Mouse (Mus musculus): ENCODE data around the gene U2af1l4.

The U2af1l4 gene

DNA sequence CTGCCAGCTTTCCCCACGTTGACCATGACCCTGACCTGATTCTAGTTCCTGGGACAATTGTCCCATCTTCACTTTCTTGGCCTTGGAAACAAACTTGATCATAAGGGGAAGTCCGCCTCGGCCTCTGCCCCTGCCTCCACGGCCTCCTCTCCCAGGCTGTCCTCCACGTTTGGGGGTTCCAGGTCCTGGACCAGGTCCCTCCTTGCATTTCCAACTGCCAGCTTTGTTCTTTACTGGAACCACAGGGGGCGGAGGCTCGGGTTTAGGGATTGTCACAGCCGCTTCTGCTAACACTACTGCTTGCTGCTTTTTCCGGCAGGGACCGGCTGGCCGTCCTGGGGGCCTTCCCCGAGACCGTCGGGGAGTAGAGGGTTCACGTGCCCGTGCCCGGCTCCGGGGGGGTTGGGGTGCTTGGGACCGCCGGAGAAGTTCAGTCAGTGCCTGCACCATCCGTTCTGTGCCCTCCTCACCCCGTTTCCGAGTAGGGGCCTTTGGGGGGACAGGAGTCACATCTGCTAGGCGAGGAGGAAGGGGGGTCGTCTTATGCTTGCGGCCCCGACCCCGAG is 23.4 kb downstream of the U2af1l4 start:
- DNase-seq (ENCODE audit: low spot score), result no peak

DNA sequence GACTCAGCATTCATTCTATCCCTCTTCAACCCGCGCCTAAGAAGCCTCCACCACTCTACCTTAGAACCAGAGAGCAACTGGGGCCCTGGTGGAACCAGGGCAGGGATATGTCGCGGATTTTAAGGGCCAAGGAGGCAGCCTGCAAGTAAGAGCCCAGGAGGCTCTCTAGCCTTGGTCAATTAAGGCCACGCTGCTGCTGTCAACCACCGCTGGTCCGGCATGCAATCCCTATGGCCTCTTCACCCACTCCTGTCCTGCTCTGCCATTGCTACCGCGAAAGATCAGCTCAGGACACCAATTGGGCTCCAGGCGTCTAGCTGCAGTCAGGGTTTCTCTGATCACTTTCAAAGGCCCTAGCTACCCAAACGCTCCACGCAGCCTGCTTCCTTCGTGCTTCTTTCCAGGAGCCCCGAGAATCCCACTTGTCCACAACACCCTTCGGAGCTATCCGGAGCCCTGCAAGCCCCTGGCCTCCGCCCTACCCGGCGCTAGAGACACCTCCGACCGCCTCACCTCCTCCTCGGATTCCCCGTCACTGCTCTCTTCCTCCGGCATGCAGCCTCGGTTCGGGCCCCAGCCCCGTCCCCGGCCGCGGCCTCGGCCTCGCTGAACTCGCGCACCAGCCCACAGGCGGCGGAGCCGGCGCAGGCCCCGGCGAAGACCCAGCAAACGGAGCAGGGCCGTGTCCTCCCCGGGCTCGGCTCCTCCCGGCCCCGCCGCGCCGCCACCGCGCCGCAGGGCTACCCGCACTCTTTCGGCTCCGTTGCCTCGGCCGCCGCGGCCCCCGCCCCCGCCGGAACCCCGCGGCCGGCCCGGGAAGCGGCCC is 25.0 kb downstream of the U2af1l4 start:
- peak; percentile 43 for DNase-seq (ENCODE audit: low spot score)

DNA sequence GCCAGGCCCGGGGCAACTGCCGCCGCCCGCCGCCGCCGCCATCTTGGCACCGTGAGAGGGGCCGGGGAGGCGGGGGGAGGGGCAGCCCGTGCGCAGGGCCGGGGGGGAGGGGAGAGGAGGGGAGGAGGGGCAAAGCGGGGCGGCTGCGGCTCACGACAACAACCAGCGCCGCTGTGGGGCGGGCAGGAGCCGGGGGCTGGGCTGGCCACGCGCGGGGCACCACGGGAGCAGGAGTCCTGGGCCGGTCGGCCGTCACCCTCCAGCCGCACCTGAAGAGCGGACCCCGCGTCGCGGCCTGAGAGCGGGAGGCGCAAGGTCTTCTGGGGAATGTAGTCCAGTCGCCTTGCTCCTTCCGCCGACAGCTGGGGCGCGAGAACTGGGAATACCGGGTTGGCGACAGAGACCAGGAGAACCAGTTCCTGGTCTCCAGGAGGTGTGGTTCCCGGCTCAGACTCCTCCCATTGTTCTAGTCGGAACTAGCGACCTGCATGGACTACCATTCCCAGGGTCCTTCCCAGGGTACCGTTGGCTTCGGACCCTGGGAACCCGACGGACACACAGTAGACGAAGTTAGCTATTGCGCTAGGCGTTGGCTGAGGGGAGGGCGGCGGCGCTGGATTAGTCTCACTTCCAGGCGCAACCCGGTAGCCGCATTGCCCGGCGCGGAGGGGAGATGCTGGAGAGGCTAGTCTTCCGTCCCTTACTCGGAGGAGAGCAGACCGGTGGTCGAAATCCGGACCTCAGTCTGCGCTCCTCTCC is 25.8 kb downstream of the U2af1l4 start, which contains the start of gene Kmt2b:
Kmt2b (minus strand) TSS at position 51 of the 759 bp plus-strand sequence.
- DNase-seq (ENCODE audit: low spot score), result peak; percentile 97

DNA sequence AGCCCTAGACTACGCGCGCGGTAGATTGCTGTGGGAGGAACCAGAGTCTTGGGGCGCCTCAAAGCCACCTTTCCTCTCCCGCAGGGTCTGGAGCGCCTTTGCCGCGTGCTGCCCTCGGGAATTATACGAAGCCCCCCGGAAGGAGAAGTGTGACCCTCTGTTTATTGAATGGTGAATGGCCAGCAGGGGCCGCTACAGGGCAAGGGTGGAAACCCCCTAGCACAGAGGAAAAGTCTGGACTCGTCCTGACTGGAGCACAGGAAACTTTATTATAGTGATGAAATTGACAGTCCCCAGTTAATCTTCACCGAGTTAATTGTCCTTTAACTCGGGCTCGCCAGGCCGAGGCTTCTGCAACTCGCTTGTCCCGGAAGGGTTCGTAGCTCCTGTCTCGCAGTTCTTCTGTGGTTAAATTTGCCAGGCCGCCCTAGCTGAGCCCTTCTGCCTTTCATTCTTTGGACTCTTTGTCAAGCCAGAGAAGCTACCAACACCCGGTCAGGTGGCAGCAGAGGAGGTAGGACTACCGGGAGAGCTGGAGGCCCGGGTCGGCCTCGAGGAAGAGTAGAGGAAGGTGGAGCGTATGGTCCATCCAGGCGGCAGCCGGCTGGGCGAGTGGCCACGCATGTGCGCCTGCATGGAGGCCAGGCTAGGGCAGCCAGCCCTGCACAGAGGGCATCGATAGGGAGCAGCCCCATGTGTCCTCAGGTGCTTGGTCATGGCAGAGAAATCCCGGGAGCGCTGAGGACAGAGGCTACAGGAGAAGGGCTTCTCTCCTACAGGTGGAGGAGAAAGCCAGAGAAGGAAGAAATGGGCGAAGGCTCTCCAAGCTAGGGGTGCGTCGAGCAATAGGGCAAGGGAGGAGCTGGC is 26.6 kb downstream of the U2af1l4 start:
- peak; percentile 96 for DNase-seq (ENCODE audit: low spot score)

DNA sequence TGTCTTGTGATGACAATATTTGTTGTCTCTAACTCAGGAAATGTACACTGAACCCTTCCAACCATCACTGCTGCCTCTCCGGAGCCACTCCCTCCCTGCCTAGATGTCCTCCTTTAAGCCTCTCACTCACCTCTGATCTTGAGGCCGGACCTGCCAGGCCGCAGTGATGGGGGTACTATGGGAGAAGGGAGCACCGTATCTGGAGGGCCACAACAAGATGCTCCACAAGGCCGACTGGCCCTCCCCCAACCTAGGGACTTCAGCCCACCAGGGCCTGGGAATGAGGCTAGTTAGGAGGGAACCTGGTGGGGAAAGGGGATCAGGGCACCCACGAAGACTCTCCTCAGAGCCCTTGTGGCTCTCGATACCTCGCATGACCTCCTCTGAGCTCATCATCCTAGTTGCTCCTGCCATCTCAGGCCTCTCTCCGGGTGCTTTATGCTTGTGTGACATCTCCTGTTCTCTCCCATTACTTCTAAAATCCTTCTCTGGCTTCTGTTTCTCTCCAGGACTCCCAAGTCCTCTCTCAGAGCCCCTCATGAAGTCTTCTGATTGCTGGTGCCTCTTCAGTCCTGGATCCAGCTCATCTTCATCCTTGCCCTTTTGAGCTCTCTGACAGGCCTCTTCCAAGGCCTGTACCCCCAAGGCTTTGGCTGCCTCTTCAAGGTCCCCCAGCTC is 28.0 kb downstream of the U2af1l4 start:
- no peak for DNase-seq (ENCODE audit: low spot score)

DNA sequence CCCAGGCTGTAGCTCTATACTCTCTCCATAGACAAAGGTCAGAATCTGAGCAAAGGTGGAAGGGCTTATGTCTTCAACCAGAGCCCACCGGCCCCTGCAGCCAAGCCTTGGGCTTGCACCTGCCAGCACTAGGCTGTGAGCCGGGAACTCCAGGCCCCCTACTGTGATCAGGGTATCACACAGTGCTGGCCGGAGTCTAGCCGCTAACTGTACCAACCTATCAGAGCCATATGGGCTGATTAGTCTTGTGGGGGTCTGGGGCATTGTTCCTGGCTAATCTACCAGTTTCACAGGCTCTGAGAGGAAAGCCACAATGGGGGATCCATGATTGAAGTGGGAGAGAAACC is 28.5 kb downstream of the U2af1l4 start:
- DNase-seq (ENCODE audit: low spot score), result peak; percentile 41

DNA sequence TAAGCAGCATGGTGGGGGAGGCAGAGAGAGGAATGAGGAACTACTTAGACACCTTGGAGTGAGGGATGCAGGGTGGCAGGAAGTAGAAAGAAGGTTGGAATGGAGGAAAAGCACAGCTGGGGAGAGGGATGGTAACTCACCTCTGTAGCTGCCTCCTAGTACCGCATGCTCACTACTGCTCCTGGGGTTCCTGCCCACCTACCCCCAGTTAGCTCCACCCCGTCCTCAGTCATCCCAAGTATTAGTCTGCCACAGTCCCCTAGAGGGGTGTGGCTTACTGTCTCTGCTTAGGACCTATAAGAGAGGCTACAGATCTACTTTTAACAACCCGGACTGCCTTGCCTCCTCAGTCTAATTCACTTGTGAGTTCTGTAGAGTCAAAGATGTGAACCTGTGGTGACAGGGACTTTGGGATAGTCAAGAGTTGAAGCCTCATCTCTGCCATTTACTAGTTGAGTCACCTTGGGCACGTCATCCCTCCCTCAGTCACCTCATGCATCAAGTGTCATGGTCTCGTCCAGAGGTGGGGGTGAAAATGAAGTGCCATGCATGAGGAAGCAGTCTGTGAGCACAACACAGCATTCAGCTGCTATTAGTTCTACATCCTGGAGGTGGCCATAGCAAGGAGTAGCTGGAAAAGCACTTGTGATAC is 29.8 kb downstream of the U2af1l4 start:
- no peak for DNase-seq (ENCODE audit: low spot score)

DNA sequence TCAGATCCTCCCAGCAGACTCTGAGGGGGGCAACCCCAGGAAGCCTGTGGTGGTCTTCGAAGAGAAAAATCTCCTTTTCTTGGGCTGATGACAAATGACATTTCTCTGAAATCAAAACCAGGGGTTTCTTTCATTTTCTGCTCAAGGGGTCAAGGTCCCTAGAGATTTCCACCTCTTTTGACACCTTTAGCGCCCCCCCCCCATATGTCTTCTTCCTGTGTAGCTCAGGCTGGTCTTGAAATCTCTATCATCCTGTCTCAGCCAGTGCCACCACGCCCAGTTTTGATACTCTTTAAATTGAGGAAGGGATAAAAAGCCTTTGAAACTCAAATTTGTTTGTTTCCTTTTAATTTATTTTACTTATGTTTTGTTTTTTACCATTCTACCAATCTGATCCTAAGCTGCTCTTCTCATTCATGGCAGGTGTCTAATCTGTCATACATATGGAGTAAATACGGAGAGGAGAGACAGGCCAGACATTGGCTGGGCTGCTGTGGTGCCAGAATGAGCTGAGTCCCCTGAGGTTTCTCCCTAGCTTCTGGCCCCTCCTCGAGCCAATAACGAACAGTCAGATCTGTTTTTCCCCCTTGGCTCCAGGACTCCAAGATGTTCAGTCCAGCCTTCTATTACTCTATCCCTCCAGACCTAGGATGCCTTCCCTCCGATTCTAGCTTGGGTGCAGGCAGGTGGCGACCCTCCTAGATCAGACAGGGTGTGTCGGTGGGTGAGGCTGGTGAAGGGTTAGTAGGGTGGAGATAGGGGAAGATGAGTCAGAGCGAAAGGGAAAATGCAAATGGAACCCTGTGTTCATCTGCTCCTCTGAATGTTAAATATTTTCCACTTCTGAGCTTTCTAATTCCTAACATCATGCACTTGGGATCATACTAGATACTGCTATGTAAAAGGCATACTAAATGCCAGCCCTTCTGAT is 30.7 kb downstream of the U2af1l4 start:
- no peak for DNase-seq (ENCODE audit: low spot score)

DNA sequence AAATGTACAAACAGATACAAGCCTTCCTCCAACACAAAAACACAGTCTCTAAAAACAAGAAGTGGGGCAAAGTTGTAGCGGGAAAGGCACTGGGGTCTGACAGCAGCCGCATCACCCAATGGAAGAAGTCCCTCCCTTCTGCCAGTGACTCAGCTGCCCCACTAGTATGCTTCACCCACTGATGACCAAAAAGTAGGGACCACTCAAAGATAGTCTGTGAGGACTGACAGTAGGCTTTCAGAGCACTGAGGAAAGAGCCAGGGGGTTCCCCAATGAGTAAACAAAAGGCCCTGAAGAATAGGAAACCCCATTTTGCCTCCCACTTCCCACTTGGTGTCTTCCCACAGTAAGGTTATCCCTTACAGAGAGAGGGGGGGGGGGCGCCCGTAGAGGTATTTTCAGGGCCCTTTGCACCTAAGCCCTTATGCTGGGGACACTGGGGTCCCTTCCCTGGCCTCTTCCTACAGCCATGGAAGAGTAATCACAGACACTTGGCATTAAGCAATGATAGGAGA is 31.5 kb downstream of the U2af1l4 start:
- DNase-seq (ENCODE audit: low spot score), result no peak

DNA sequence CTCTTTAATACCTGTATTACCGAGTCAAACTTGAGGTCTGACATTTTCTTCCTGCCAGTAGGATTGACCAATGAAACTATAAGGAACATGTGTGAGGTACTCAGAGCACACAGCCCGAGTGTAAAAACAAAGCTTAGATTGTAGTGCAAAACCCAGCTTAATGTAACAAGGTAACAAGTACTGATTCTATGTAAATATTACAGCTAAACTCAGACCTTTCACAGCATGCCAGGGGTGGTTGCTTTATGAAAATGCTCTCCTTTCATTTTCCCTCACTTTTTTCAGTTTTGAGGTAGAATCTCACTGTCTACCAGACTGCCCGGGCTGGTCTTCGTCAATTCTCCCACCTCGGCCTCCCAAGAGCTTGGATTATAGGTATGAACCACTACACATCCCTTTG is 33.0 kb downstream of the U2af1l4 start:
- no peak for DNase-seq (ENCODE audit: low spot score)

DNA sequence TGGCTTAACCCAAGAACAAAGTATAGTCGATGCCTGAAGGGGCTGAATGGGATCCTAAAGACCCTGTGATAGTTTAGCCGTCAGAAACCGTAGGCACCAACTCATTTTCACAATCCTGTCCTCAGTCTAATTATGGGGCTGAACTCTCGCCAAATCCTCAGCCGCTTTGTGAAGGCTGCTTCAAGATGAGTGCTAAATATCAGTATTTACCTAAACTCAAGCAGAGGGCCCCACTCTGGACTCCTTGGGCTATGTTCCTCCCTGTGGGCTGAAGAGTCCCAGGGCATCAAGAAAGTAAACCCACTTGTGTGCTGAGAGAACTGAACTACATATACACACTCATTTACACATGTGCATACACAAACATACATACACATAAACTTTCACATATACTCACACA is 33.7 kb downstream of the U2af1l4 start:
- DNase-seq (ENCODE audit: low spot score), result no peak

DNA sequence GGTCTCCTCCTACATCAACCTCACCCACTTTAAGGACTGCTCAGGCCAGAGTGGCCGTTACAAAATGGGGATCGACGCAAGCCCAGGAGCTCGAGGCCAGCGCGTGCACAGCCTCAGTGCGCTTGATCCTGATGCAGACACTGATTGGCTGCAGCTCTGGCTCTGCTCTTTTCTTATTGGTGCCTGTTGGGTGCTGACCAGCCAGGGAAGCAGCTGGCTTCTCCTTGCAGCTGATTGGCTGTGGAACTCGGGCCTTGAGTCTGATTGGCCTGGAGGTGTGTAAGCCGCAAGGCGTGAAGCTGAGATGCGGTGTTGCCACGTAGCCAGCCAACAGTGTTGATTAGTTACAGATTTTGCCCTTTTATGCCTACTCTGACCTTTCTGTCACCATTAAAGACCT is 35.7 kb downstream of the U2af1l4 start, which contains the start of gene Zbtb32:
Zbtb32 (minus strand) TSS at position 124 of the 400 bp plus-strand sequence.
- no peak for DNase-seq (ENCODE audit: low spot score)

DNA sequence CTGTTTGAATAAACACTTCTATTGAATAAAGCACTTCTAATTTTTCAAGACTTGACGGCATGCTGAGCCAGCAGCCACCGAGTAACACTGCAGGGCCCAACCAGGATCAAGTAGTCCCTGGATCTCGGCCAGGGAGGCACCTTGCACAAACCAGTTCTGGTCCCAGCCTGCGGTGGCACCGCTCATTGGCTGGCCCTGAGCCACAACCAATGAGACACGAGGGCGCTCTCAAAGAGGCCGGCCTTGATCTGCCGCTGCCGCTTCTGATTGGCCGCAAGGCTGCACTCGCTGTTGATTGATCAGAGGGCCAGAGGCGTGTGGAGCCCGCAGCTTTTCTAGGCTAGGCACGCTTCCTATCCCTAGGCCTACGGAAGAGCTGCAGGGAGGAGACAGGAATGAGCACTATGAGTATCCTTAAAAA is 36.8 kb downstream of the U2af1l4 start:
- peak; percentile 87 for DNase-seq (ENCODE audit: low spot score)

DNA sequence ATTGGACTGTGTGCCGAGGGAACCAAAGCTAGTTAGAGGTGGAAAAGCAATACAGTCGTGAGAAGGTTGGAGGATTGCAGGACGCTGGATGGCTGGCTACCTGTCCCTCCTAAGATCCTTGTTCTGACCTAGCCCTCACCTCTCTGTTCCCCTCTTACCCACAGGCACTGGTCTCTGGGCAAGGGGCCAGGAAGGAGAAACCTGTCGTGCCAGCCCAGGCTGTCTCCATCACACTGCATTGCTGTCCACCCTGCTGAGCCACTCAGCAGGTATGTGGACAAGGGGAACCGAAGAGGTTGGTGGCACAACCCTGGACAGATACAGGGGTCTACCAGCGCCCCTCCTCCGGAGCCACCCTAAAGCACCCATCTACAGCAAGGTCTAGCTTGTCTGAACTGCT is 37.5 kb downstream of the U2af1l4 start:
- no peak for DNase-seq (ENCODE audit: low spot score)

DNA sequence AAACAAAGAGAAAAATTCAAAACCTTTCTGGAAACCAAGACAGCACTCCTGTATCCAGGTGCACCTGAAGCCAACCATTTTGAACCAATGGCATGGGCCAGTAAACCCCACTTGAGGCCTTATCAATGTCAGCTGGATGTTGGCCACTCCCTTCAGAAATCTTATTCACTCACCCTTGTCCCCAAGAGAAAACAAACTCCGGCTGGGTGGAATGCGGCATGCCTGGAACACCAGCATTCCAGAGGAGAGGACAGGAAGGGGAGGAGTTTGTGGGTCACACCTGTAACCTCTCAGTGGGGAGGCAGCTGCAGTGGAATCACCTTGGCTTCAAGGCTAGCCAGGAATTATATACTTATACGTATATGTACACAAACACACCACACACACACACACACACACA is 39.5 kb downstream of the U2af1l4 start:
- no peak for DNase-seq (ENCODE audit: low spot score)

DNA sequence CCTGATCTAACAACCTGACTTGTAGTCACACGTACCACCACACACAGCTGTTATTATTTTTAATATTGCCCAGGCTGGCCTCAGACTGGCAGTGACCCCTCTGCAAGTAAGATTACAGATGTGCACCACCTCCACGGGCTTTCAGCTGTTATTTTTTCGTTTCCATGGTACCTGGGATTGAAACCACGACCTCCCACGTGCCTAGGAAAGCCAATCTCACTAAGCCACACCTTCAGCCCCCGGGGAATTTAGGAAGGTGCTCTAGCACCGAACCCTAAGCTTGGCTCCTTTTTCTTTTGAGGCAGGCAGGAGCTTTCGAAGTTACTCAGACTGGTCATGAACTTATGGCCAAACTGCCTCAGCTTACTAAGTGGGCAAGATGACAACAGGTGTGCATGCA is 41.3 kb downstream of the U2af1l4 start:
- no peak for DNase-seq (ENCODE audit: low spot score)

DNA sequence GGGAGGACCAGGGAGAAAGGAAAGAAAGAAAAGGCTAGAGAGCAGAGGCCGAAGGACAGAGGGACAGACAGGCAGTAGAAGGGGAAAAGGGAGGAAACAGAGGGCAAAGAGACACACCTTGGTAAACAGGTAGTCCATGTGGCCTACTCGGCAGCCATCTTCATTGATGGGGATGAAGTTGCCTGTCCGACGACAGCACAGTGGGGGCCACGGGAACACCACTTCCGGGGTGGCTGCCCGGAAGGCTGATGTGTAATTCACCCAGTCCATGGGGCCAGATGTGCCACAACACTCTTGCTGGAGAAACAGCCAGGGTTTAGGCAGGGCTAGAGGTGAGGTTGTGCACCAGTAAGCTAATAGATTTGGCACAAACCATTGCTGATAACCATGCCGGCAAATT is 41.8 kb downstream of the U2af1l4 start:
- no peak for DNase-seq (ENCODE audit: low spot score)

DNA sequence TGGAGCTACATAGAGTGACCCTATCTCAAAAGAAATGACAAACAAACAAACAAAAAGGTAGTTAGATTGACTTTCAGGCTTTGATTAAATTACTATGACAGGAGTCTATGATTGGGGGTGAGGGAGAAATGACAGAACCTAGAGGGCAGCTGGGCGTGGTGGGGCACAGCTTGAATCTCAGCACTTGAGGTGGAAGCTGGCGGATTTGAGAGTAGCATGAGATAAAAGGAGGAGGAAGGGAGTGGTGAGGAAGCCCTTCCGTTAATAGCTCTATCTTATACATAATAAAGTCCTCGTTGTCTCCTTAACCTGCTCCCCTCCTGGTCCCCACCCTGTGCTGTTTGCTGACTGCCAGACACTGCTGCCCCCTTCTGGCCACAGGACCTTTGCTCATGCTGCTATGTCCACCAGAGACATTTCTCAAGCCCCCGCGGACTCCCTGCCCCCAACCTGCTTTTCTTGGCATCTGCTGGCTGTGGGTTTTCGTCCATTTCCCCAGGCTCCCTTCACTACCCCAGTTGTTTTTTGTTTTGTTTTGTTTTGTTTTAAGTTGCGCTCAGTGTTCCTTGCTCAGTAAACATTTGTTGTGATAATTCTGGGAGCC is 44.7 kb downstream of the U2af1l4 start:
- peak; percentile 71 for DNase-seq (ENCODE audit: low spot score)

DNA sequence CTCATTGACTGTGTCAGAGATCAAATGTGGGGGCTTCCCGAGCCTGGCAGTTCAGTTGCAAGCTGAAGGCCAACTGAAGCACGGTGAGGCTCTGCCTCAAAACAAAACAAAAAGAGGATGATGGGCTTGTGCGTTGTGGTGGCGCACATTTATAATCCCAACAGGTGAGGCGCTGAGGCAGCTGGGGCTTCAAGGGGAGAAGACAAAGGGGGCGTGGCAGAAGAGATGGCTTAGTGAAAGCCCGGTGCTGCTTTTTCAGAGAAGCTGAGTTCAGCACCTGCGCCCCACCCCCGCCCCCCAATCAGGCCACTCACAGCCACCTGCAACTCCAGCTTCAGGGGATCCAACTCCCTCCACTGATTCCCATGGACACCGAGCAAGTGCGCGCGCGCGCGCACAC is 45.4 kb downstream of the U2af1l4 start:
- DNase-seq (ENCODE audit: low spot score), result no peak
